Mouse (Mus musculus): Measurements from ENCODE around the gene Zmiz1.

DNA sequence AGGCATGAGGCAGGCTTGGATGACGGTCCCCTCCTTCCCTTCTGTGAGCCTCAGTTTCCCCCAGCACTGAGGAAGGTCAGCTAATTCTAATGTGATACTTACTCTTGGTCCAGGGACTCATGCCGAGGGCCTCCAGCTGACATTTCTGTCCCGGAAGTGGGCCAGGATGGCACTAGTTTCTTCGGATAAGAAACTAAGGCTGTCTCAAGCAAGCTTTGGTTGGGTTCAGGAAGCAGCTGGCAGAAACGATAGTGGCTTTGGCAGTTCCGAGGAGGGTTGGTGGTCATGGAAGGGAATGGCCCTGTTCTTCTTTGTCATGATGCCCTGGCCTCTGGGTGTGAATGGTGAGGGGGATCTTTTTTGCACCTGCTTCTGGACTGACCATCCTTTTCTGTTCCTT, 236.1 kb downstream of the Zmiz1 start:
- TF ChIP-seq CTCF (conservative IDR thresholded peaks at IDR 0.05 in 1 of 2, IDR thresholded peaks at IDR 0.05 in 1 of 2; ENCODE audit: low read depth in 2 of 2, low read length in 2 of 2) = no peak
- no peak for TF ChIP-seq RCOR1 (conservative IDR thresholded peaks at IDR 0.05; ENCODE audit: low read depth, low read length)
- TF ChIP-seq POLR2A (IDR thresholded peaks at IDR 0.05; ENCODE audit: low read depth, low read length) = no peak
- TF ChIP-seq NRF1 (IDR thresholded peaks at IDR 0.05; ENCODE audit: low read depth, low read length) = no peak
- no peak for TF ChIP-seq E2F4 (IDR thresholded peaks at IDR 0.05; ENCODE audit: insufficient replicate concordance, low read depth, low read length)
- TF ChIP-seq ETS1 (conservative IDR thresholded peaks at IDR 0.05; ENCODE audit: low read depth, low read length) = no peak
- TF ChIP-seq ZC3H11A (IDR thresholded peaks at IDR 0.05; ENCODE audit: low read depth, low read length) = no peak
- no peak for TF ChIP-seq JUN (IDR thresholded peaks at IDR 0.05; ENCODE audit: insufficient read depth, low read depth, low read length)
- no peak for TF ChIP-seq POLR2AphosphoS2 (IDR thresholded peaks at IDR 0.05; ENCODE audit: low read depth, low read length)
- no peak for TF ChIP-seq EP300 (IDR thresholded peaks at IDR 0.05; ENCODE audit: low read length)

Measured in CH12.LX (cell line).